Mouse (Mus musculus) spleen, adult 2 months (tissue): Measurements from ENCODE around the gene Tmem110.

Experiments
- CTCF ChIP-seq: fragments of 200-500 bp; IDR thresholded peaks from 2 replicates; pipeline ENCODE4 v1.5.1; 2011; ENCODE audit warnings: mild to moderate bottlenecking, inconsistent platforms; ENCODE audit not compliant: insufficient read depth, insufficient read length, insufficient replicate concordance; ENCODE audit errors: extremely low read depth
- POLR2A ChIP-seq: fragments of 200-500 bp; IDR thresholded peaks from 2 replicates; pipeline ENCODE4 v1.6.1; 2011; ENCODE audit warnings: low read depth, low read length, inconsistent platforms

DNA sequence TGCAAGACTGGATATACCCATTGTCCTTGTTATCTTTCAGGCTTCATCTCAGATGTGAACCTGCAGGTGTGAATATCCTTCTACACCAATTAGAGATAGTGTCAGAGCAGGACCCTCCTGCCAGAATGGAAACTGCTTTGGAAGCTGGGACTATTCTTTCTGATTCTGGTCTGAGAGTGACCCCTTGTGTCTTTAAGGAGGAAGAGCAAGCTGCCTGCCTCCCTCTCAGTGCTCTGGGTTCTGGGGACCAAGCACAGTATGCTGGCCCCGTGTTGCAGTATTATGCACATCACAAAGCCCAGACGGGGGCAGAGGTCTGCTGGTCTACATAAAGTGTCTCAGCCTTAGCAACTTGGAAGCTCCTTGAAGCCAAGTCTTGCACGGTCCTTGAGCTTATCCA, 39.9 kb downstream of the Tmem110 start:
- TF ChIP-seq CTCF (no peak), POLR2A (no peak)
